Mouse (Mus musculus) spleen, adult 2 months (tissue): Measurements from ENCODE around the gene Ulk4.

Experiments
- CTCF ChIP-seq: fragments of 200-500 bp; IDR thresholded peaks from 2 replicates; pipeline ENCODE4 v1.5.1; 2011; ENCODE audit warnings: mild to moderate bottlenecking, inconsistent platforms; ENCODE audit not compliant: insufficient read depth, insufficient read length, insufficient replicate concordance; ENCODE audit errors: extremely low read depth
- POLR2A ChIP-seq: fragments of 200-500 bp; IDR thresholded peaks from 2 replicates; pipeline ENCODE4 v1.6.1; 2011; ENCODE audit warnings: low read depth, low read length, inconsistent platforms

DNA sequence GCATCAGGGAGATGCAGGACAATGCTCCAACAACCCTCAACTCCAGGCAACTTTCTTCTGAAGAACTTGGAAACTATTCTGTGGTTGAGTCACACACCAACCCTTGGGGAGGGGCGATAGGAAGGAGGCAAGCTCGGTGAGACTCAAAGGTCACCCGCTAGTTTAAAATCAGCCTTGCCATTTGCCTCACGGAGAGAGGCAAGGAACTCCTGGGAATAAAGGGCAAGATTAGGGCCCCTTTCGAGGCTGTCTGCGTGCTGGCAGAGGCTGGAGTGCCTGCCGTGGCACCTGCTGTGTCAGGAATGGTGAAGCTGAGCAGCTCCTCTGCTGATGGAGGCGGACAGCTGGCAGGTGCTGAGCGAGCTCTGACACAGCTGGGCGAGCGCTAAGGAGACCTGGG lies 169.9 kb downstream of the Ulk4 start:
- no peak for TF ChIP-seq CTCF
- TF ChIP-seq POLR2A, result no peak
